Mouse (Mus musculus) MEL (cell line): ENCODE results near the gene Tmem158. TPM values are rescaled to one million over a fixed set of nuclear protein-coding genes. Genes with fewer than 3 reads are reported as not detected.

Experiments used
- DNase-seq: peaks from one replicate; pipeline ENCODE4 v3.0.0; 2011; ENCODE audit warnings: low read depth, low spot score
- H3K27ac ChIP-seq: 2 replicates; pipeline ENCODE4 v1.5.1; 2012; ENCODE audit warnings: low read depth, mild to moderate bottlenecking, control low read depth, low read length, moderate library complexity; ENCODE audit not compliant: control insufficient read depth
- H3K27me3 ChIP-seq, 2 experiments: fragments of 150-350 bp in 1 of 2; sonication (generic) in 1 of 2; 2 replicates each; pipeline ENCODE4 v1.6.1; 2012; ENCODE audit warnings: low read length in 2 of 2, mild to moderate bottlenecking in 2 of 2, improper control_type of control experiment in 1 of 2, moderate library complexity in 1 of 2; ENCODE audit not compliant: insufficient read depth in 2 of 2, control insufficient read depth in 1 of 2
- H3K36me3 ChIP-seq, 2 experiments: 2 replicates each; pipeline ENCODE4 v1.6.1; 2012 to 2014; ENCODE audit warnings: low read length in 2 of 2, improper control_type of control experiment in 1 of 2, inconsistent platforms in 1 of 2, mild to moderate bottlenecking in 1 of 2; ENCODE audit not compliant: insufficient read depth in 2 of 2, control insufficient read depth in 1 of 2
- H3K4me1 ChIP-seq, 2 experiments: fragments of 150-350 bp in 1 of 2; sonication (generic) in 1 of 2; 2 replicates each; pipeline ENCODE4 v1.6.1; 2012; ENCODE audit warnings: low read length in 2 of 2, improper control_type of control experiment in 1 of 2, mild to moderate bottlenecking in 1 of 2; ENCODE audit not compliant: insufficient read depth in 2 of 2, control insufficient read depth in 1 of 2
- H3K4me3 ChIP-seq, 2 experiments: fragments of 150-350 bp in 1 of 2; sonication (generic) in 1 of 2; 2 replicates each; pipeline ENCODE4 v1.5.1; 2012; ENCODE audit warnings: low read depth in 2 of 2, low read length in 2 of 2, mild to moderate bottlenecking in 2 of 2, moderate library complexity in 2 of 2, control low read depth in 1 of 2, improper control_type of control experiment in 1 of 2; ENCODE audit not compliant: control insufficient read depth in 1 of 2, insufficient read depth in 1 of 2
- H3K79me2 ChIP-seq: 2 replicates; pipeline ENCODE4 v1.6.1; 2012; ENCODE audit warnings: mild to moderate bottlenecking, low read length, moderate library complexity; ENCODE audit not compliant: control insufficient read depth, poor library complexity, insufficient read depth
- H3K9ac ChIP-seq: 2 replicates; pipeline ENCODE4 v1.6.1; 2012; ENCODE audit warnings: low read depth, mild to moderate bottlenecking, control low read depth, low read length, moderate library complexity; ENCODE audit not compliant: control insufficient read depth, poor library complexity, severe bottlenecking
- H3K9me3 ChIP-seq: fragments of 150-350 bp; sonication (generic); replicated peaks from 2 replicates; pipeline ENCODE4 v1.6.1; 2012; ENCODE audit warnings: mild to moderate bottlenecking, low read length, improper control_type of control experiment, moderate library complexity; ENCODE audit not compliant: insufficient read depth
- BHLHE40 ChIP-seq: IDR thresholded peaks from 2 replicates; pipeline ENCODE4 v1.6.1; 2012; ENCODE audit warnings: low read depth, mild to moderate bottlenecking, inconsistent platforms, low read length, improper control_type of control experiment, borderline replicate concordance
- E2F4 ChIP-seq: IDR thresholded peaks from 2 replicates; pipeline ENCODE4 v1.6.1; 2011; ENCODE audit warnings: low read depth, low read length, improper control_type of control experiment, borderline replicate concordance
- ELF1 ChIP-seq: IDR thresholded peaks from 2 replicates; pipeline ENCODE4 v1.6.1; 2014; ENCODE audit warnings: low read depth, mild to moderate bottlenecking, inconsistent platforms, low read length, improper control_type of control experiment, moderate library complexity
- ETS1 ChIP-seq: IDR thresholded peaks from 2 replicates; pipeline ENCODE4 v1.6.1; 2012; ENCODE audit warnings: low read depth, mild to moderate bottlenecking, inconsistent platforms, low read length, improper control_type of control experiment, moderate library complexity
- GATA1 ChIP-seq: IDR thresholded peaks from 2 replicates; pipeline ENCODE4 v1.6.1; 2011; ENCODE audit warnings: low read depth, low read length, improper control_type of control experiment
- JUND ChIP-seq: IDR thresholded peaks from 2 replicates; pipeline ENCODE4 v1.6.1; 2011; ENCODE audit warnings: low read depth, mild to moderate bottlenecking, improper control_type of control experiment, low read length
- MAFK ChIP-seq: IDR thresholded peaks from 2 replicates; pipeline ENCODE4 v1.6.1; 2011; ENCODE audit warnings: low read depth, mild to moderate bottlenecking, low read length, improper control_type of control experiment, borderline replicate concordance
- MEF2A ChIP-seq: IDR thresholded peaks from 2 replicates; pipeline ENCODE4 v1.6.1; 2014; ENCODE audit warnings: low read depth, mild to moderate bottlenecking, inconsistent platforms, low read length, improper control_type of control experiment; ENCODE audit not compliant: poor library complexity, insufficient replicate concordance, severe bottlenecking; ENCODE audit errors: extremely low read depth
- MXI1 ChIP-seq: IDR thresholded peaks from 2 replicates; pipeline ENCODE4 v1.6.1; 2011; ENCODE audit warnings: mild to moderate bottlenecking, low read depth, low read length, improper control_type of control experiment
- POLR2AphosphoS2 ChIP-seq: IDR thresholded peaks from 2 replicates; pipeline ENCODE4 v1.6.1; 2011; ENCODE audit warnings: low read length, improper control_type of control experiment
- POLR2AphosphoS5 ChIP-seq: IDR thresholded peaks from 2 replicates; pipeline ENCODE4 v1.6.1; 2012; ENCODE audit warnings: low read depth, borderline replicate concordance, mild to moderate bottlenecking, inconsistent platforms, low read length, moderate library complexity, mixed read lengths
- SIN3A ChIP-seq: IDR thresholded peaks from 2 replicates; pipeline ENCODE4 v1.6.1; 2012; ENCODE audit warnings: low read length, improper control_type of control experiment, inconsistent platforms
- TAL1 ChIP-seq: IDR thresholded peaks from 2 replicates; pipeline ENCODE4 v1.6.1; 2012; ENCODE audit warnings: mild to moderate bottlenecking, inconsistent platforms, low read length, moderate library complexity, mixed read lengths
- TBP ChIP-seq: IDR thresholded peaks from 2 replicates; pipeline ENCODE4 v1.8.0; 2011; ENCODE audit warnings: low read depth, low read length, improper control_type of control experiment
- USF2 ChIP-seq, 2 experiments: IDR thresholded peaks; 2 replicates each; pipeline ENCODE4 v1.6.1; 2011 to 2012; ENCODE audit warnings: improper control_type of control experiment in 2 of 2, low read length in 2 of 2, borderline replicate concordance in 1 of 2, inconsistent platforms in 1 of 2, low read depth in 1 of 2, mild to moderate bottlenecking in 1 of 2; ENCODE audit not compliant: insufficient read depth in 1 of 2
- ZMIZ1 ChIP-seq: IDR thresholded peaks from 2 replicates; pipeline ENCODE4 v1.6.1; 2012; ENCODE audit warnings: low read depth, mild to moderate bottlenecking, inconsistent platforms, low read length, improper control_type of control experiment, moderate library complexity
- polyA plus RNA-seq, 2 experiments: library from polyadenylated mRNA; stranded (reverse) in 1 of 2; unstranded in 1 of 2; fragments of >175 nt in 1 of 2; fragments of >200 nt in 1 of 2; gene quantifications; 2 replicates each; pipeline versions ENCODE4 v1.2.1 to v1.2.4; 2012; ENCODE audit warnings: low replicate concordance in 2 of 2, low read depth in 1 of 2; ENCODE audit not compliant: insufficient read length in 2 of 2, insufficient read depth in 1 of 2, missing spikeins in 1 of 2
- total RNA-seq: library from RNA; depleted of rRNA; stranded (reverse); fragments of 300-350 nt; gene quantifications from 2 replicates; pipeline ENCODE4 v1.2.3, GENCODE M21; 2012

Tmem158 gene
- total and polyA plus RNA-seq, 3 experiments: 5.0 to 10.1 TPM; not detected in 1

DNA sequence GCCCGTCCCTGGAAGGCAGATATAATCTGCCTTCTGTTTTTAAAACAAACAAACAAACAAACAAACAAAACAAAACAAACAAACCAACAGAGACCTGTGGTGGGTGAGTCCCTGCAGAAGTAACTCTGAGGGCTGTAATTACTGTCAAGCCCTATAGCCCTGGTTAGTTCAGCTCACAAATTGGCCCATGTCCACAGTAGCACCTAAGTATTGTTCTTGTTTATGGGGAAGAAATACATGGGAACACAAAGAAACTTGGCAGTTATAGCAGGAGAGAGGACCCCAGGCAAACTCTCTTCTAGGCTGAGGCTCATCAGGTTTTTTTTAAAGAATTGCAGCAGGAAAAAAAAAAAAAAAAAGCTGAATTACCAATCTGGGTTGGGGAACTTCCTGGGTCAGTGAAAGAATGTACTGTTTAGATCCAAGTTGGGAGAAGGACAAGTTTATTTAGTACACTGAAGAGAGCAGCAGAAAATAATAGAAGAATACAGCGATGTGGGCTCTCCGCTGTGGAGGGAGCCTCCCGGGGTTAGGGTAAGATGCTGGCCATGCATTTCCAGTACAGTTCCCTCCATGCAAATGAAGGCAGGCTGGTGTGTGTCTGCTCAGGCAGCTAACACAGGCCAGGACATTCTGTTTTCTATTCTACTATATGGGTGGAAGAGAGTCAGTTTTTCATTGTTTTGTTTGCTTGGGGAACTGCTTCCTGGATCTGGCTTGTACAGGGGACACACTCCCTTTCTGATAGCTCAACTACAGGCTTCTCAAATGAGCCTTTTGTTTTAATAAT, 22.1 kb downstream of the Tmem158 start:
- no peak overlapping the region for H3K4me3 ChIP-seq
- no peaks in the 10 kb centered on the region; a peak in 1 of 4 replicates for H3K4me1 ChIP-seq
- H3K9me3 ChIP-seq: no peaks in the 10 kb centered on the region
- no peak for TF ChIP-seq MAFK
- TF ChIP-seq TBP: no peak
- TF ChIP-seq TAL1: no peak
- no peaks in the 10 kb centered on the region for H3K79me2 ChIP-seq
- no peak overlapping the region for H3K27ac ChIP-seq
- no peaks in the 10 kb centered on the region; a peak in 2 of 4 replicates for H3K27me3 ChIP-seq
- no peak overlapping the region for H3K9ac ChIP-seq
- no peaks in the 10 kb centered on the region; a peak in 1 of 4 replicates for H3K36me3 ChIP-seq
- no peak for DNase-seq

GRCm38 (mm10) chr9:123237739-123238138, 22.8 kb downstream of the Tmem158 start:
- H3K36me3 ChIP-seq: no peaks in the 10 kb centered on the region; a peak in 1 of 4 replicates
- TF ChIP-seq POLR2AphosphoS2: no peak
- no peak for TF ChIP-seq USF2 (IDR thresholded peaks at IDR 0.05; ENCODE audit: borderline replicate concordance in 1 of 2, insufficient read depth in 1 of 2, low read depth in 1 of 2, low read length in 2 of 2)
- TF ChIP-seq SIN3A: no peak
- TF ChIP-seq GATA1: no peak
- no peak for TF ChIP-seq TAL1
- TF ChIP-seq MEF2A: no peak
- TF ChIP-seq ELF1: no peak
- TF ChIP-seq MXI1: no peak
- TF ChIP-seq ZMIZ1: no peak
- TF ChIP-seq POLR2AphosphoS5: no peak
- H3K79me2 ChIP-seq: no peaks in the 10 kb centered on the region
- H3K9ac ChIP-seq: no peak overlapping the region
- no peaks in the 10 kb centered on the region; a peak in 2 of 4 replicates for H3K27me3 ChIP-seq
- no peaks in the 10 kb centered on the region; a peak in 1 of 4 replicates for H3K4me1 ChIP-seq
- no peaks in the 10 kb centered on the region for H3K9me3 ChIP-seq
- no peak overlapping the region for H3K4me3 ChIP-seq
- peak; percentile 22 for DNase-seq
- no peak overlapping the region for H3K27ac ChIP-seq

- no peaks in the 10 kb centered on the region for H3K79me2 ChIP-seq
- no peaks in the 10 kb centered on the region; a peak in 1 of 4 replicates for H3K27me3 ChIP-seq
- TF ChIP-seq ELF1 (no peak), ETS1 (no peak), E2F4 (no peak), POLR2AphosphoS5 (no peak), BHLHE40 (no peak), JUND (no peak)
- H3K36me3 ChIP-seq: no peaks in the 10 kb centered on the region; a peak in 1 of 4 replicates
- H3K4me1 ChIP-seq: no peaks in the 10 kb centered on the region; a peak in 1 of 4 replicates
- no peak overlapping the region for H3K9ac ChIP-seq
- no peak for DNase-seq
- no peak overlapping the region for H3K4me3 ChIP-seq
- no peaks in the 10 kb centered on the region for H3K9me3 ChIP-seq
- H3K27ac ChIP-seq: no peak overlapping the region
Observed at GRCm38 (mm10) chr9:123235621-123236020, 24.9 kb downstream of the Tmem158 start.
